Mouse (Mus musculus) liver, embryonic 11.5 days (tissue): ENCODE measurements around the gene Ube4b. TPM values are rescaled to one million over a fixed set of nuclear protein-coding genes. Genes with fewer than 3 reads are reported as not detected.

ENCODE experiments used
- ATAC-seq: fragments of 200-750 bp; cut with Nextera tagmentation; replicated peaks from 2 replicates; pipeline ENCODE4 v1.8.0; 2017; ENCODE audit warnings: moderate number of reproducible peaks, mild to moderate bottlenecking, moderate TSS enrichment, moderate library complexity; ENCODE audit not compliant: low FRiP score
- DNase-seq: peaks from one replicate; pipeline ENCODE4 v3.0.0-alpha.2; 2017; ENCODE audit warnings: low spot score
- H3K27ac ChIP-seq: fragments of 300-500 bp; sonication (generic); 2 replicates; pipeline ENCODE4 v1.5.1; 2014; ENCODE audit warnings: mild to moderate bottlenecking, low read depth, low read length, control low read depth
- H3K27me3 ChIP-seq: fragments of 300-500 bp; sonication (generic); replicated peaks from 2 replicates; pipeline ENCODE4 v1.6.1; 2014; ENCODE audit warnings: low read length, mixed read lengths; ENCODE audit not compliant: control insufficient read depth, insufficient read depth
- H3K36me3 ChIP-seq: fragments of 300-500 bp; sonication (generic); 2 replicates; pipeline ENCODE4 v1.6.1; 2014; ENCODE audit warnings: mild to moderate bottlenecking, low read length, moderate library complexity, mixed read lengths; ENCODE audit not compliant: control insufficient read depth, insufficient read depth
- H3K4me1 ChIP-seq: fragments of 300-500 bp; sonication (generic); replicated peaks from 2 replicates; pipeline ENCODE4 v1.6.1; 2014; ENCODE audit warnings: low read length, mixed read lengths; ENCODE audit not compliant: control insufficient read depth, insufficient read depth
- H3K4me2 ChIP-seq: fragments of 300-500 bp; sonication (generic); 2 replicates; pipeline ENCODE4 v1.6.1; 2014; ENCODE audit warnings: mild to moderate bottlenecking, control low read depth, moderate library complexity
- H3K4me3 ChIP-seq: fragments of 300-500 bp; sonication (generic); 2 replicates; pipeline ENCODE4 v1.5.1; 2014; ENCODE audit warnings: low read depth, low read length, control low read depth
- H3K9ac ChIP-seq: fragments of 300-500 bp; sonication (generic); 2 replicates; pipeline ENCODE4 v1.6.1; 2014; ENCODE audit warnings: low read depth, low read length, control low read depth
- H3K9me3 ChIP-seq: fragments of 300-500 bp; sonication (generic); 2 replicates; pipeline ENCODE4 v1.6.1; 2016; ENCODE audit warnings: low read length, inconsistent platforms, mixed read lengths; ENCODE audit not compliant: control insufficient read depth
- WGBS: fragments of 180-500 bp; shearing (Covaris S2); extraction: QIAGEN DNeasy Blood & Tissue Kit; methylation state at CpG from one replicate; pipeline ENCODE4 v1.1.7; 2014; 5-methylcytosine and 5-hydroxymethylcytosine counted together
- polyA plus RNA-seq: library from polyadenylated mRNA; unstranded; fragments of >200 nt; fragmentation: Nextera tagmentation; extraction: Ambion mirVana; gene quantifications from 2 replicates; pipeline ENCODE4 v1.2.1, GENCODE M21; 2014

Gene Ube4b
- polyA plus RNA-seq, 1 experiment from 2014 or later, result 37.4 TPM

DNA sequence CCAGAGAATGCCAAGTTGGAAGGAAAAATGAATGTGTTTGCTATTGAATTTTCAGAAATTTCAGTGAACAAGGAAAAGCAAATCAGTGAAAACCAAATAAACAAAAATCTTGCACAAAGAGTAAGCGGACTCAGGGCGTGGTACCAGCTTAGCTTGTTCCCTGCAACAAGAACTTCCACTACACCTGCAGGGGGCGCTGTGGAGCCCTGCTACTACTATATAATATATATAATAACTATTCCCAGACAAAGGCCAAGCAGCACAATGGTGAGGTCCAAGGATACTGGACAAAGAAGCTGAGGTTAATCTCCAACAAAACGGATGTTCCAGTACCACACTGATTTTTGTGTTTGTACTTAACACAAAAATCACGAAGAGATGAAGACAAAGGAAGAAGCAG, 53.1 kb downstream of the Ube4b start:
- no peak overlapping the region for H3K4me2 ChIP-seq
- peak; percentile 44 for DNase-seq
- no peak overlapping the region for H3K27ac ChIP-seq
- peaks cover 39% of the 10 kb centered on the region for H3K36me3 ChIP-seq
- no peak overlapping the region for H3K9ac ChIP-seq
- 72% methylated on average over 5 of the region's 5 CpGs for WGBS
- no peaks in the 10 kb centered on the region for H3K9me3 ChIP-seq
- no peaks in the 10 kb centered on the region for H3K4me1 ChIP-seq
- H3K27me3 ChIP-seq, result no peaks in the 10 kb centered on the region
- no peak overlapping the region for H3K4me3 ChIP-seq
- ATAC-seq, result no peak

DNA sequence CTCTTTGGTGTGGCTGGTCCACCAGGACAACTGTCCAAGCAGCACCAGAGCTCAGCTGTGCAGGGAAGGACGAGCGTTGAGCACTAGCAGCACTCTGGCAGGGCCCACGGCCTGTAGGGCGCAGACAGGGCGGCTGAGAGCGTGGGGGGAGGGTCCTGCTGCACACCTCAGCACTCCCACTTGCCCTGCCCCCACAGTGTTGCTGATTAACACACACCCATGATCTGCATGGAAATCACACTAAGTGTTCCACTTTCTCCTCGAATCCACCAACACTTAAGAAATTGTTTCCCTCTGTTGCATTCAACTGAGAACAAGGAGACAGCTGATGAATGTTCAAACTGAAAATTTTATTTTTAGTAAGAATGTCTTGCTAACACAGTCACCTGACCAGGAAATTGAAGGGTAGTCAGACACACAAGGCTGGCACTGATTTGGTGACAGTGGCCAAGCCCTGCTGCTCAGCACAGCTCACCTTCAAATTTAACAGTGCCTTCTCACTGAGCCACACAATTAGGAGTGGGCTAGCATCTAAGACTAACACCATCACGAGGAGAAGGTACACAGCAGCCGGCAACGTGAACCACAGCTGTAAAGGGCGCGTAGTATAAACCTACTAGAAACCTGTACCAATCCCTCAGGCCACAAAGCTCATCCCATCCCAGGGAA, 60.7 kb downstream of the Ube4b start:
- Histone ChIP-seq H3K4me2 (no peak overlapping the region), H3K4me1 (no peaks in the 10 kb centered on the region), H3K27me3 (no peaks in the 10 kb centered on the region), H3K36me3 (peaks cover 31% of the 10 kb centered on the region), H3K9me3 (no peaks in the 10 kb centered on the region), H3K4me3 (no peak overlapping the region), H3K27ac (no peak overlapping the region), H3K9ac (no peak overlapping the region)
- WGBS, result 83% methylated on average over 12 of the region's 12 CpGs
- ATAC-seq (no peak), DNase-seq (no peak)

DNA sequence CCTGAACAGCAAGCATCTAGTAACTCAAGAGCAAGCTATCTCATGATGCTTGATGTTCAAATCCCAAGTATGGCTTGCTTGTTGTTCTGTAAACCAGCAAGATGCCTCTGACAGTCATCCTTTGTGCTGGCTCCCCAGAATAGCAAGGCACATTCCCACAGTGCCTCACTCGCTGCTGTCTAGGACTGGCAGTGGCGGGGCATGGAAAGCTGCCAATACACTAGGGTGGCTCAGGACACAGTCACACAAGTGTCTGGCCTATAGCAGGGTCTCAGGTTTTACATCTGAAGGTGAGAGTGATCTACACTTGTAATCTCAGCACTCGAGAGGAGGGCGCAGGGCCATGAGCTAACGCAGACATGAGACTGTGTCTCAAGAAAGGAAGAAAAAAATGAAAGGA, 61.7 kb downstream of the Ube4b start:
- peaks cover 33% of the 10 kb centered on the region for H3K36me3 ChIP-seq
- H3K27ac ChIP-seq, result no peak overlapping the region
- H3K4me3 ChIP-seq, result no peak overlapping the region
- H3K4me2 ChIP-seq, result no peak overlapping the region
- H3K9me3 ChIP-seq, result no peaks in the 10 kb centered on the region
- H3K27me3 ChIP-seq, result no peaks in the 10 kb centered on the region
- WGBS, result 91% methylated on average over 5 of the region's 5 CpGs
- DNase-seq (no peak), ATAC-seq (no peak)
- no peak overlapping the region for H3K9ac ChIP-seq
- H3K4me1 ChIP-seq, result no peaks in the 10 kb centered on the region

DNA sequence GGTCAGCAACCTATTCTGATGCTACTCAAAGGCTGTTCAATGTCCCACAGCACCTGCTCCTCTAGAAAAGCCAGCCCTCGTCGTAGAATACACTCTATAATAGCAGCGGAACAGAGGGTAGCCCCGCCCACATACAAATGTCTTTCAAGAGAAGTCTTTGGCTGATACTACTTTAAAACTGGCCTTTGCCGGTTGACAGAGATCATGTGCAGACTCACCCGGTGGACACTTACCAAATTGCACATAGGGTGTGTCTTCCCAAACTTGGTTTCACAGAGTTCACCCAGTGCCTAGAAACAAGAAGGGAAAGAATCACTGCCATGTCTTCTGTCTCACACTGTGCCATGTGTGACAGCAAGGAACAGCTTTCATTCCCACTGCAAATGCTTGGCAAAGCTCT, 65.5 kb downstream of the Ube4b start:
- Histone ChIP-seq H3K4me2 (no peak overlapping the region), H3K4me3 (no peak overlapping the region), H3K36me3 (peaks cover 41% of the 10 kb centered on the region), H3K27ac (no peak overlapping the region), H3K9me3 (no peaks in the 10 kb centered on the region), H3K27me3 (no peaks in the 10 kb centered on the region), H3K9ac (no peak overlapping the region), H3K4me1 (no peaks in the 10 kb centered on the region)
- ATAC-seq, result no peak
- no peak for DNase-seq
- 78% methylated on average over 6 of the region's 6 CpGs for WGBS

DNA sequence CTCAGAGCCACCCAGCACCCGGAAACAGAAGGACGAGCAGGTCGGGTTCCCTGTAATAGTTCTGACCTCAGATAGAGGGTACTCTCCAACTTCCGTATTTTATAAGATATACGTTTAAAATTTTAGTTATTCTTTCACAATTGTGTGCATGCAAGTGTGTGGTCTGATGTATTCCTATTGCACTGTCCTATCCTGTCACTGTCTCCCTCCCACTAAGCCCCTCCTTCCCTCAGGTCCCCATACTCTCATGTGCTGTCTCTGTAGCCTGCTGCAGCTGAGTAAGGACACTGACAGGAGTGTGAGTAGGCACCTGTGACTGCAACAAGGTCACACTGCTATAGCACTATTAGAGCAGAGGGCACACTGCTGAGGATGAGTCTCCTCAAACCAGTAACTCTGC, 65.9 kb downstream of the Ube4b start:
- 87% methylated on average over 5 of the region's 5 CpGs for WGBS
- peaks cover 41% of the 10 kb centered on the region for H3K36me3 ChIP-seq
- no peak overlapping the region for H3K9ac ChIP-seq
- H3K4me1 ChIP-seq, result no peaks in the 10 kb centered on the region
- H3K4me2 ChIP-seq, result no peak overlapping the region
- ATAC-seq (no peak), DNase-seq (no peak)
- H3K9me3 ChIP-seq, result no peaks in the 10 kb centered on the region
- H3K27me3 ChIP-seq, result no peaks in the 10 kb centered on the region
- H3K27ac ChIP-seq, result no peak overlapping the region
- no peak overlapping the region for H3K4me3 ChIP-seq

DNA sequence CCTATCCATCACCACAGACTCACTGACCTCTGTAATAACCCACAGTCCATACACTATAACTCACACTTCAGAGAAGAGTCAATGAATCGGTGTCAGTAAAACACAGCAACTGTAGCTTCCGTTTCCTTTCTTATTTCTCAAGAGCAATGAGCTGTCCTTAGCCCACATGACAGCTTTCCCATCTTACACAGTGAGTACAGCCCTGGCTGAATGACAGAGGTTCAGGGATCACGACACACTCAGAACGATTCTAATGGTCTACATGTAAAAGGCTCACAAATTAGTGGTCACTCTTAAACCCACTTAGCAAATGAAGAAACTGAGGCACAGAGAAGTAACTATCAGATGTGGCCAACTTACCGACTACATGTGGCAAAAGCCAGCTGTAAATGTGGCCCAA, 68.6 kb downstream of the Ube4b start:
- ATAC-seq (no peak), DNase-seq (no peak)
- no peak overlapping the region for H3K4me3 ChIP-seq
- H3K27ac ChIP-seq, result no peak overlapping the region
- no peak overlapping the region for H3K9ac ChIP-seq
- H3K4me2 ChIP-seq, result no peak overlapping the region
- H3K9me3 ChIP-seq, result no peaks in the 10 kb centered on the region
- peaks cover 45% of the 10 kb centered on the region for H3K36me3 ChIP-seq
- H3K27me3 ChIP-seq, result no peaks in the 10 kb centered on the region
- 91% methylated on average over 5 of the region's 5 CpGs for WGBS
- no peaks in the 10 kb centered on the region for H3K4me1 ChIP-seq

DNA sequence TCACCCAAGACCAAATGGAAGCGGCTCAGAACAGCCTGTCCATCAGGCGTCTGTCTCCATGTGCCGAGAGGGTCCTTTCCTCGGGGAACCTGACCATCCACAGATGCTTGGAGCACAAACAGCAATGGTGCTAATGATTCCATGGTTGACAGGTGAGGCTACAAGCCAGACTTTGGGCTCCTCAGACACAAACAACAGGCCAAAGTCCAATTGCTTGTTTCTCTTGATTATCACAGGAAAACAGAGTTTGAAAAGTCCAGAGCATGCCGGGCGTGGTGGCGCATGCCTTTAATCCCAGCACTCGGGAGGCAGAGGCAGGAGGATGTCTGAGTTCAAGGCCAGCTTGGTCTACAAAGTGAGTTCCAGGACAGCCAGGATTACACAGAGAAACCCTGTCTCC, 71.9 kb downstream of the Ube4b start:
- no peaks in the 10 kb centered on the region for H3K27me3 ChIP-seq
- ATAC-seq (no peak), DNase-seq (no peak)
- peaks cover 47% of the 10 kb centered on the region for H3K36me3 ChIP-seq
- 93% methylated on average over 8 of the region's 8 CpGs for WGBS
- H3K9me3 ChIP-seq, result no peaks in the 10 kb centered on the region
- no peak overlapping the region for H3K4me3 ChIP-seq
- H3K9ac ChIP-seq, result no peak overlapping the region
- no peak overlapping the region for H3K4me2 ChIP-seq
- no peak overlapping the region for H3K27ac ChIP-seq
- no peaks in the 10 kb centered on the region for H3K4me1 ChIP-seq

DNA sequence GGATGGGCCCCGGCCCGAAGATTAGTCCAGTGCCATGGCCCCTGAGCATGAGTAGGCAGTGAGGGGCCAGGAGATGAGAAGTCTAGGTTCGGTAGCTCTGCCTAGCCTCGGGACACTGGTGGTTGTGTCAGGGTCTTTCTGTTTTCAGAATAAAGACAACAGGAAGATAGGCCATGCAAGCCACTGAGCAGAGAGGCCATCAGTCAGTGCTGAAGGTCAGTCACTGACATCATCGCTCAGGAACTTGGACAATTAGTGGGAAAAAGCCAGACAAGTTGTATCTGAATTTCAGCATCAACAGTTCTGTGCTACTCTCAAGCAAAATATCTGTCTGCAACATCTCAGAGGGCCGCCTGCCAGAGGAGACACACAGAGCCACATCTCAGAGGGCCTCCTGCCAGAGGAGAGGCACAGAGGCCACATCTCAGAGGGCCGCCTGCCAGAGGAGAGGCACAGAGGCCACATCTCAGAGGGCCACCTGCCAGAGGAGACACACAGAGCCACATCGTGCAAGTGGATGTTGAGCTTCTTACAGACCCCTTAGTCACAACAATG, 74.9 kb downstream of the Ube4b start:
- H3K4me1 ChIP-seq, result no peaks in the 10 kb centered on the region
- no peak overlapping the region for H3K4me2 ChIP-seq
- peaks cover 41% of the 10 kb centered on the region for H3K36me3 ChIP-seq
- 83% methylated on average over 8 of the region's 8 CpGs for WGBS
- ATAC-seq (no peak), DNase-seq (no peak)
- H3K27ac ChIP-seq, result no peak overlapping the region
- no peaks in the 10 kb centered on the region for H3K27me3 ChIP-seq
- H3K9me3 ChIP-seq, result no peaks in the 10 kb centered on the region
- no peak overlapping the region for H3K9ac ChIP-seq
- no peak overlapping the region for H3K4me3 ChIP-seq

DNA sequence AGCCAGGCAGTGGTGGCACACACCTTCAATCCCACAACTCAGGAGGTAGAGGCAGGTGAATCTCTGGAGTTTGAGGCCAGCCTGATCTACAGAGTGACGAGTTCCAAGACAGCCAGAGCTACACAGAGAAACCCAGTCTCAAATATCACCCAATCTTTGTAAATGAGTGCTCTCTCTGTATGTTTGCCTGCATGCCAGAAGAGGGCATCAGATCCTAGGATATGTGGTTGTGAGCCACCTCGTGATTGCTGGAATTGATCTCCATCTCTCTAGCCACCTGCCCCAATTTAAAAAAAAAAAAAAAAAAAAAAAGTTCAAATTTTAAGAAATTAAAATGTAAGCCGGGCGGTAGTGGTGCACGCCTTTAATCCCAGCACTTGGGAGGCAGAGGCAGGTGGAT, 77.6 kb downstream of the Ube4b start:
- 86% methylated on average over 5 of the region's 5 CpGs for WGBS
- H3K27ac ChIP-seq, result no peak overlapping the region
- H3K36me3 ChIP-seq, result peaks cover 36% of the 10 kb centered on the region
- no peak overlapping the region for H3K4me3 ChIP-seq
- no peaks in the 10 kb centered on the region for H3K4me1 ChIP-seq
- no peaks in the 10 kb centered on the region for H3K27me3 ChIP-seq
- no peak overlapping the region for H3K4me2 ChIP-seq
- ATAC-seq (no peak), DNase-seq (no peak)
- no peaks in the 10 kb centered on the region for H3K9me3 ChIP-seq
- H3K9ac ChIP-seq, result no peak overlapping the region
